Mouse (Mus musculus) liver, adult 2 months (tissue): Measurements from ENCODE around the gene Gm45234.

Experiments used
- CTCF ChIP-seq: fragments of 200-500 bp; IDR thresholded peaks from 2 replicates; pipeline ENCODE4 v1.5.1; 2011; ENCODE audit warnings: low read depth, low read length, control low read depth
- POLR2A ChIP-seq: fragments of 200-500 bp; IDR thresholded peaks from 2 replicates; pipeline ENCODE4 v1.6.1; 2011; ENCODE audit warnings: low read length, control low read depth; ENCODE audit not compliant: insufficient read depth; ENCODE audit errors: extremely low read depth

GRCm38 (mm10) chr6:124757351-124757880, 1.6 kb upstream of the Gm45234 start:
- no peak for TF ChIP-seq CTCF
- no peak for TF ChIP-seq POLR2A
